Comparison of ENCODE assay signal across 7 mouse cellular contexts in genomic region chr12:101957079-101957941, GRCm38 (mm10). TPM values are rescaled to one million over a fixed set of nuclear protein-coding genes. Genes with fewer than 3 reads are reported as not detected.
DNase-seq lines count a peak whose midpoint lies in the region; ATAC-seq lines count a peak whose summit lies in the region.

No protein-coding gene starts in this region.

- peak overlapping the region; percentile 54 for H3K4me2 ChIP-seq in hindbrain, embryonic 11.5 days (replicated peaks; ENCODE audit: low read depth, low read length)

- intact Hi-C loops in left cerebral cortex, postnatal 36 days (cut with DNase I) = no loop called here

- peak overlapping the region; percentile 86 for H3K4me3 ChIP-seq in hindbrain, embryonic 11.5 days (ENCODE audit: low read depth, low read length)
- H3K4me3 ChIP-seq in macrophage (ENCODE audit: inconsistent target) = peak overlapping the region; percentile 96

- no peaks in the 10 kb centered on the region for H3K9me3 ChIP-seq in hindbrain, embryonic 11.5 days (ENCODE audit: control insufficient read depth, low read length)

- H3K4me1 ChIP-seq in hindbrain, embryonic 11.5 days (replicated peaks; ENCODE audit: control insufficient read depth, insufficient read depth, low read length) = no peaks in the 10 kb centered on the region

- H3K9ac ChIP-seq in hindbrain, embryonic 11.5 days (ENCODE audit: low read depth, low read length) = peak overlapping the region; percentile 93

- 14% methylated on average over 24 of the region's 26 CpGs for WGBS in hindbrain, embryonic 11.5 days
- WGBS in macrophage (ENCODE audit: missing documents) = 5% methylated on average over 26 of the region's 26 CpGs

- H3K27me3 ChIP-seq in hindbrain, embryonic 11.5 days (ENCODE audit: control insufficient read depth, insufficient read depth, low read length) = no peaks in the 10 kb centered on the region

- DNase-seq in retina, embryonic 14.5 days (ENCODE audit: low spot score) = peak; percentile 1
- DNase-seq in retina, postnatal 1 day = no peak
- DNase-seq in embryo, embryonic 11.5 days (ENCODE audit: low read depth, low spot score) = peak; percentile 20
- DNase-seq in hindbrain, embryonic 11.5 days (ENCODE audit: low spot score) = peak; percentile 6
- no peak for DNase-seq in layer of hippocampus, adult 18-20 months (ENCODE audit: low spot score in 2 of 2)
- no peak for DNase-seq in left cerebral cortex, postnatal 36 days (ENCODE audit: low spot score in 2 of 2)

- ATAC-seq in hindbrain, embryonic 11.5 days (ENCODE audit: low FRiP score) = no peak; the same call in 1 of the 2 replicates

- H3K36me3 ChIP-seq in hindbrain, embryonic 11.5 days (ENCODE audit: control insufficient read depth, insufficient read depth, low read length) = no peaks in the 10 kb centered on the region
- no peaks in the 10 kb centered on the region for H3K36me3 ChIP-seq in macrophage (ENCODE audit: inconsistent target)

- peaks cover 55% of the 10 kb centered on the region for H3K79me2 ChIP-seq in macrophage (ENCODE audit: inconsistent target)

- H3K27ac ChIP-seq in hindbrain, embryonic 11.5 days (ENCODE audit: low read depth, low read length) = peak overlapping the region; percentile 59; the same call in 1 of the 2 replicates
- H3K27ac ChIP-seq in macrophage = peak overlapping the region; percentile 62

RNA-seq across cellular contexts. Expression of gene Atxn3, which starts 0.7 kb away (rescaled TPM):
- polyA plus RNA-seq in hindbrain, embryonic 11.5 days (2014; fragmentation: Nextera tagmentation; extraction: Ambion mirVana) = 21.2 and 23.5 TPM in 2 replicates
- 10 to 100 TPM; 19.2 to 90.1 (median 36.5) TPM for total RNA-seq in macrophage (2018; cell fraction: chromatin; rRNA removed)
- 10 to 100 TPM; 19.8 to 44.9 (median 32.4) TPM for total RNA-seq in macrophage (2018; cell fraction: cytosol; rRNA removed)
- 10 to 100 TPM; 18.1 to 59.7 (median 37.6) TPM for total RNA-seq in macrophage (2018; cell fraction: nucleus; rRNA removed)
- 22.9 to 30.7 TPM (median 26.8 TPM) in 3 replicates for polyA plus RNA-seq in macrophage (2018)
- total RNA-seq in layer of hippocampus, adult 18-20 months (2021) = 10 to 100 TPM; 19.3 to 21.3 TPM
- 10 to 100 TPM; 17.4 to 21.7 TPM for total RNA-seq in left cerebral cortex, postnatal 36 days (2021)

RNA-seq across cellular contexts. Expression of gene Cpsf2, which starts 18.5 kb away (rescaled TPM):
- polyA plus RNA-seq in hindbrain, embryonic 11.5 days (2014; fragmentation: Nextera tagmentation; extraction: Ambion mirVana) = 43.3 and 45.0 TPM in 2 replicates
- 10 to 100 TPM; 10.6 to 24.1 (median 17.5) TPM for total RNA-seq in macrophage (2018; cell fraction: chromatin; rRNA removed)
- 10 to 100 TPM; 26.3 to 37.0 (median 31.0) TPM for total RNA-seq in macrophage (2018; cell fraction: cytosol; rRNA removed)
- 10 to 100 TPM; 14.4 to 39.2 (median 26.8) TPM for total RNA-seq in macrophage (2018; cell fraction: nucleus; rRNA removed)
- 24.5 to 29.8 TPM (median 25.4 TPM) in 3 replicates for polyA plus RNA-seq in macrophage (2018)
- total RNA-seq in layer of hippocampus, adult 18-20 months (2021) = 10 to 100 TPM; 25.8 to 26.0 TPM
- total RNA-seq in left cerebral cortex, postnatal 36 days (2021) = 10 to 100 TPM; 26.9 to 28.2 TPM

RNA-seq across cellular contexts. Expression of gene Trip11, which starts 44.2 kb away (rescaled TPM):
- 15.6 and 28.1 TPM in 2 replicates for polyA plus RNA-seq in hindbrain, embryonic 11.5 days (2014; fragmentation: Nextera tagmentation; extraction: Ambion mirVana)
- 100 to 1,000 TPM; 108 to 244 (median 178) TPM for total RNA-seq in macrophage (2018; cell fraction: chromatin; rRNA removed)
- total RNA-seq in macrophage (2018; cell fraction: cytosol; rRNA removed) = 10 to 100 TPM; 17.8 to 34.2 (median 27.3) TPM
- 100 to 1,000 TPM in 5 of 26 experiments, 10 to 100 TPM in 21; 47.2 to 132 (median 71.8) TPM for total RNA-seq in macrophage (2018; cell fraction: nucleus; rRNA removed)
- polyA plus RNA-seq in macrophage (2018) = 13.0 to 19.5 TPM (median 17.7 TPM) in 3 replicates
- 10 to 100 TPM; 30.8 to 33.8 TPM for total RNA-seq in layer of hippocampus, adult 18-20 months (2021)
- 10 to 100 TPM; 22.8 to 33.2 TPM for total RNA-seq in left cerebral cortex, postnatal 36 days (2021)

Comparison
In these comparisons a context has a peak if more than half of its experiments do, and no peak if none do; other contexts are left out.
1. DNase-seq: peak in retina, embryonic 14.5 days (single experiment), embryo, embryonic 11.5 days (single experiment) and hindbrain, embryonic 11.5 days (single experiment); none in retina, postnatal 1 day (single experiment), layer of hippocampus, adult 18-20 months (0 of 2) and left cerebral cortex, postnatal 36 days (0 of 2).